Mouse (Mus musculus): Measurements from ENCODE around the gene Zfp618.

- TF ChIP-seq CTCF (IDR thresholded peaks at IDR 0.05; ENCODE audit: low read depth): no peak
- no peak for TF ChIP-seq EP300 (optimal IDR thresholded peaks at IDR 0.05)
These were observed 1.6 kb upstream of the Zfp618 start for GRCm38 (mm10) chr4:62963806-62964205.
